Mouse (Mus musculus): Measurements from ENCODE around the gene Olfr262.
"Not testable (repeated sequence)": the region's sequence is repeated elsewhere in the genome, so short reads cannot be mapped to it uniquely, and the experiment has no call there.

The Olfr262 gene

DNA sequence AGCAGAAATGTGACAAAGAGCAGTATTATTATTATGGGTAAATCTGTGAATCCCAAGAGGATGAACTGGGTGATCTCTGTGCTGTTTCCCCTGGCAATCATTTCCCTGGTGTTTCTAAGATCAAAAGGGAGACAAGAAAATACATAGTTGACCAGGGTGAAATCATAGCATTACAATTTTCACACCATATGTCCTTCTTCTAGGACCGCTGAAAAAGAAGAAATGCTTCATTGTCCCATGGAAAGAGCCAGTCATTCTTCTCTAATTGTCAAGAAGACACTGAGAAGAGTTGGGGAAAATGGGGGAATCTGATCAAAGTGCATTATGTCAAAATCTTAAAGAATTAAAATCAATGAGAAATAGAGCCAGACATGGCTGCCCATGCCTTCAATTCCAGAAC, at the start of gene Olfr262:
Gene Olfr262, minus strand, starts transcription at position 101 of the 400 bp plus-strand sequence.
- no peak for DNase-seq (ENCODE audit: low spot score)

DNA sequence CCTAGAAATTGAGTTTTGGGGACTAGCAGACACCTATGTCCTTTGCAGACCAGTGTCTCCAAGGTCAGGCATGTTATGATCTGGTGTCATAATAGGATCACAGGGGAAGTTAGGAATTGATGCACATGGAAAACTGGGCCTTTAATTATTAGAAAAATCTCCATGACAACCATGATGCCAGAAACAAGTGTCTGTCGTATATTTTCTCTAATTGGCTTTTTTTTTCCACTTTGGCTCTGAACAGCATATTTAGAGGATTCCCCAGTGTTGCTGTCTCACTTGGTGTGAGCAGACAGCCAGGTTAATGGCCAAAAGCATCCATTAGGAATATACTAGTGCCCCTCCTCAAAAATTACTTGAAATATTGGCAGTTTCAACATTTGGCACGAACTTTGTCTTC, 38.1 kb upstream of the Olfr262 start, which contains the start of gene Olfr1434:
Gene Olfr1434, plus strand, starts transcription at position 301 of the 400 bp plus-strand sequence.
- DNase-seq (ENCODE audit: low spot score) = no peak

DNA sequence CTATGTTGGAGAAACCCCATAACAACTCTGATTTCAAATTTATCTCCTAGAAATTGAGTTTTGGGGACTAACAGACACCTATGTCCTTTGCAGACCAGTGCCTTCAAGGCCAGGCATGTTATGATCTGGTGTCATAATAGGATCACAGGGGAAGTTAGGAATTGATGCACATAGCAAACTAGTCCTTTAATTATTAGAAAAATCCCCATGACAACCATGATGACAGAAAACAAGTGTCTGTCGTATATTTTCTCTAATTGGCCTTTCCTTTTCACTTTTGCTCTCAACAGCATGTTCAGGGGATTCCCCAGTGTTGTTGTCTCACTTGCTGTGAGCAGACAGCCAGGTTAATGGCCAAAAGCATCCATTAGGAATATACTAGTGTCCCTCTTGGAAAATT, 19.3 kb upstream of the Olfr262 start, which contains the start of gene Olfr235:
Gene Olfr235, plus strand, starts transcription at position 301 of the 400 bp plus-strand sequence.
- DNase-seq (ENCODE audit: low spot score) = no peak

DNA sequence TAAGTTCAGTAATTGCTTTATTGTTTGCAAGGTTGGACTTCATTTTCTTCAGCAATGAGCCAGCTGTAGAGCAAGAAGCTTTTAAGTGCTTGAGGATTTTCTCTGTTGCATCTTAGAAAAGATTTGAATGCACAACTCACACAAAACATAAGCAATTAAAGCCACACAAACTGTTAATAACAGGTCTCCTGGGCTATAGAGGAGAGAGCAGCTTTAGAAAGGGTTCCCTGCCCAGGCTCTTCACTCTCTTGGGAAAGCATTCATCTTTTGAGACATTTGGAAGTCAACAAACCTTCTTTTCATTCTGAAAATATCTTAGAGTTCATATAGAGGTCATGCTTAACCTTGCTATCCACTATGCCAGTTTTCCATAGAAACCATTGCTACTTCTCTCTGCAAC, 9.0 kb downstream of the Olfr262 start, which contains the start of gene Olfr1432:
Gene Olfr1432, minus strand, starts transcription at position 101 of the 400 bp plus-strand sequence.
- DNase-seq (ENCODE audit: low spot score) = not testable (repeated sequence)

DNA sequence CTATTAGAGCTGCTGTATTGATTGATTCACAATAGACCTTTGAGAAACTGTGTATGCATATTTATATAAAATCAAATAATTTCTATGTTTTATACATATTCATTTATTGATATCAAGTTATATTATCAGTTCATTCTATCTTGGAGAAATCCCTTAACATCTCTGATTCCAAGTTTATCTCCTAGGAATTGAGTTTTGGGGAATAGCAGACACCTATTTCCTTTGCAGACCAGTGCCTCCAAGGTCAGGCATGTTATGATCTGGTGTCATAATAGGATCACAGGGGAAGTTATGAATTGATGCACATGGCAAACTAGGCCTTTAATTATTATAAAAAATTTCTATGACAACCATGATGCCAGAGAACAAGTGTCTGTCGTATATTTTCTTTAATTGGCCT, 41.1 kb downstream of the Olfr262 start, which contains the start of gene Olfr1431:
Gene Olfr1431, plus strand, starts transcription at position 301 of the 400 bp plus-strand sequence.
- no peak for DNase-seq (ENCODE audit: low spot score)

DNA sequence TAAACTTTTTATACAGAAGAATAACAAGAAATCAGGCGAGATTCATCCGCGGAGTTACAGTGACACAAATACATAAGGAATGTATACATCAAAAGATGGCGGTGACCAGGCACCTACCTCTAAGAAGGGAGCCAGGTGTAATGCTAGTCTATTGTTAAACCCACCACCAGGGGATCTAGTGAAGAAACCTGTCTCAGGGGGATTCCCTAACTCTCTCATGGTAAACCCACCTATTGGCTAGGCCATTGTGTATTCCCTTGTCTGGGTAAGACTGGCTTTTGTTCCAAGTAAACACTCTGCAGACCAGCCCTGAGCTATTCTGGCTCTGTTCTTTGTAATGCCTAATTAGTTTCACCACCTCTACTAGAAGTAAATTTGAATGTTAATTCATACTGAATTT, 42.4 kb downstream of the Olfr262 start:
- DNase-seq (ENCODE audit: low spot score) = not testable (repeated sequence)
